Mouse (Mus musculus): ENCODE measurements around the gene Degs2.

- TF ChIP-seq CTCF (IDR thresholded peaks at IDR 0.05; ENCODE audit: borderline replicate concordance, control insufficient read depth, extremely low read depth, insufficient read depth, low read length, poor library complexity) (no peak), POLR2A (IDR thresholded peaks at IDR 0.05; ENCODE audit: control insufficient read depth, extremely low read depth, insufficient read depth, low read length, poor library complexity) (no peak)
Observed at GRCm38 (mm10) chr12:108632501-108632900, 69.6 kb downstream of the Degs2 start.
